Mouse (Mus musculus): ENCODE data around the gene Ggps1. TPM values are rescaled to one million over a fixed set of nuclear protein-coding genes. Genes with fewer than 3 reads are reported as not detected.
A peak's percentile ranks its signal among the peaks of the same experiment; 100 is the strongest.

Gene Ggps1
- total RNA-seq (2014; fragmentation: Nextera tagmentation) (16.4 and 24.7 TPM in 2 replicates), total RNA-seq (2017) (18.7 and 27.1 TPM in 2 replicates)

DNA sequence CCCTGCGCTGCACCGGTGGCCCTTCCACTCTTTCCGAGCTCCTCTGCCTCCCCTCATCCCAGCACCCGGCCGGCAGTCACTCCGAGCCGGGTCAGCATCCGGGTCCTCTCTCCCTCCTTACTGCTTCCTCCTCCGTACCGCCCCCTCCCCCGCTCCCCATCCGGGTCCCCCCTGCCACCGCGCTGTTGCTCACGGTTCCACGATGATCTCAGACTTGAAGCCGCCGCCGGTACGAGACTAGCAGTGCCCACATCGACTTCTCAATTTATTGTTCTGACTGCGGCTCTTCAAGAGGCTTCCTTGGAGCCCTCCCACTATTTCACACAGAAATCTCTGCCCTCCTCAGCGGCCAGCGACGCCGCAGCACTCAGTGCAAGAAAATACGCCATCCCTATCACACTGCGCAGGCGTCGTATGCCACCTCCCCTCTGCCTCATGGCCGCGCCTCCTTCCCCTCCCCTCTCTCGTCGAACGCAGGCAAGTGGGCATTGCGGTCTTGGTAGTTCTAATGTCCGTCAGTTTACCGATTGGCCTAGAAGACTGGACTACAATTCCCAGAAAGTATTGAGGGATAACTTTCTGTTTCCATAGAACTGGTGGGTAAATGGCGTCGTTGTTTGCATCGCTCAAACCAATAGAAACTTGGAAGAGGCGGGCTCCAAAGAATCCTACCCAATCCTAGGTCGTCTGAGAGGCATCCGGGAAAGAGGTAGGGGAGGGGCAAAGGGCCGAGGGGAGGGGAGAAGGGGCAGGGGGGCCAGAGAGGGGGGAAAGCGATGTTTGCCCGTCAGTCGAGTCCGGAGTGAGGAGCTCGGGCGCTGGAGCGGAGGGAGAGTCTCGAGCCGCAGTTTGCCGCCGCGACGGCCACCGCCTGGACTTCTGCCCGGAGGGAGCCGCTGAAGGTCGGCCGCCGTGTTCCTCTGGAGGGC is at the start of gene Ggps1, which contains the start of gene Arid4b:
TSS of gene Ggps1 (minus strand) at position 476 of the 929 bp plus-strand sequence.
TSS of gene Arid4b (plus strand) at position 220 of the 929 bp plus-strand sequence.
- ATAC-seq (replicated peaks; ENCODE audit: poor library complexity, severe bottlenecking) = peak; percentile 80

DNA sequence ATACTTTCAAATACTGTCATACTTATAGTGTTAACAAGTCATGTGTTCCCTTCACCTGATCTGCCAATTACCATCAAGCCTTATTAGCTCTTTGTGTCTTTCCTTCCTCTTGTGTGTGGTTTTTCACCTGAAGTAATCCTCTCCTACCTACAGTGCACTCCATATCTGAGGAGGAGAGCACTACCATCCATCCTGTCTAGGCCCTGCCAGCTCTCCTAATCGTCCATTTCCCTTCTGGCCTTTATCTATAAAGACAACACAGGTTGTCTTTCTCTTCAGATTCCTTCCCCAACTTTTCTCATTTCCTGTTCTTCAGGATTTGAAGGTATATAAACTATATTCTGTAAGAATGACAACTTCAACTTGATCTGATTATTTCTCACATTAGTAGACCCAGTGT is 47.9 kb upstream of the Ggps1 start:
- no peak for ATAC-seq (replicated peaks; ENCODE audit: poor library complexity, severe bottlenecking)

DNA sequence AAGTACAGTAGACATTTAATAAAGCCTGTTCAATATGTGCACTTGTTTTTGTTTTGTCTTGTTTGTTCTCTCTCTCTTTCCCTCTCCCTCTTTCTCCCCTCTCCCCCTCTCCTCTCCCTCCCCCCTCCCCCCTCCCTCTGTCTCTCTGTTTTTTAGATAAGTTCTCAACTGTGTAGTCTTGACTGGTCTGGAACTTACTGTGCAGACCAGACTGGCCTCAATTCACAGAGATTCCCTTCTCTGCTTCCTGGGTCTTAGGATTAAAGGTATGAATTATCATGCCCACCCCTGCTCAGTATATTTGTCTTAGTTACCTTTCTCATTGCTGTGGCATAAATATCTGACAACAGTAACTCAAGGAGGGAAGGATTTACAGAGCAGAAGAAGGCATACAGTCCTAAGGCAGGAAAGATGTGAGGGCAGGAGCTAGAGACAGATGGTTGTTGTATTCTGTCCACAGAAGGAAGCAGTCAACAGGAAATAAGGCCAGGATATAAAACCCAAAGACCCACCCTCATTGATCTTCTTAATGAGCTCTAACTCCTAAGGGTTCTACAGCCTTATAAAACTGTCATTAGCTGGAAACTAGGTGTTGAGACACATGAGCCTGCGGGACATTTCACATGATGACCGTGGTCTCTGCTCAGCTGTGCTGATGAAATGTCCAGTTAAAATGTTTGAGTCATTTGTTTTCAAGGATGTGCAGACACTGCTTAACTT is 47.0 kb upstream of the Ggps1 start:
- no peak for ATAC-seq (replicated peaks; ENCODE audit: poor library complexity, severe bottlenecking)

DNA sequence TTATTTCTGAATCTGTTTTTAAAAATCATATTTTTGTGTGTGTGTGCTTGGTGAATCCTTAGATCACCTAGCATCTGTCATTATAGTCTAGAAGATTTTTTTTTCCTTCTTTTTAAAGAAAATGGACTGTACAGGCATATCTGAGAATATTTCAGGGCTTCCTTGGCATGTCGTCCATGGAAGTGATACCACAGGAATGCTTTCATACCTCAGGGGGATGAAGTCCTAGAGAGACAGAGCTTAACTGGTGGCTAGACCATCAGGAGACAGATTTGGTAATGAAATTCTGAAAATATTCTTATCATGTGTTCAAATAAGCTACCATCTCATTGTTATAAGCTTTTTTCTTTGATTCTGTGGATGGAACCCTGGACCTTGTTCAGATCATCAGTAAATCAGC is 39.7 kb upstream of the Ggps1 start:
- no peak for ATAC-seq (replicated peaks; ENCODE audit: poor library complexity, severe bottlenecking)

DNA sequence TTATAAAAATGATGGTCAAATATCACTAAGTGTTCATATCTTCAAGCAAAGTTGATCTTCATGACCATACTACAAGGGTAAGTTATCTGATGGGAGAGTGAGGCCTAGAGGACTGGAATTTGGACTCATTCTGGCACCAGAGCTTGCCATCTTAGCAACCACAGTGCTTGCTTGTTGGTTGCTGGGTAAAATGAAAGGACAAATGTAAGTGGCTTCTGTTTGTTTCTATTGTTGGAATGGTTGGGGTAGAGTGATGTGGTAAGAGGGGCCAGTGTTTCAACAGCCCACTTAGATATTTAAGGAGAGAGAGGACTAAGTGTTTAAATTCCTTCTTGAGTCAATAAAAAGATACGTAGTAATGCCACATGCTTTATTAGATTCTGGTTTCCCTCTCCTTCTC is 25.4 kb upstream of the Ggps1 start:
- no peak for ATAC-seq (replicated peaks; ENCODE audit: poor library complexity, severe bottlenecking)

DNA sequence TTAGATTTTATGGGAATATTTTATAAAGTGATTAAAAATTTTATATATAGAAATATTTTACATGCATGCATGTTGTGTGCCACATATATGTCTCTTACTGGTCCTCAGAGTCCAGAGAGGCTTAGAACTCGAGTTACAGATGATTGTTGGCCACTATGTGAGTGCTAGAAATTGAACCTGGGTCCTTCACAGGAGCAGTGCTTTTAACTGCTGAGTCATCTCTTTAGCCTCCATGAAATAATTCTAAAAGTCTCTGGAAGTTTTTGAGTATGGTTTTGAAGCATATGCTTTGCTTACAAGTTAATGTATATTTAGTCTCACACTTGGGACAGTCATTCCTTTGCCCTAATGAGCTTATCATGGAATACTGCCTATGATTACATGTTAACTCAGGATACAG is 12.0 kb upstream of the Ggps1 start:
- no peak for ATAC-seq (replicated peaks; ENCODE audit: poor library complexity, severe bottlenecking)

DNA sequence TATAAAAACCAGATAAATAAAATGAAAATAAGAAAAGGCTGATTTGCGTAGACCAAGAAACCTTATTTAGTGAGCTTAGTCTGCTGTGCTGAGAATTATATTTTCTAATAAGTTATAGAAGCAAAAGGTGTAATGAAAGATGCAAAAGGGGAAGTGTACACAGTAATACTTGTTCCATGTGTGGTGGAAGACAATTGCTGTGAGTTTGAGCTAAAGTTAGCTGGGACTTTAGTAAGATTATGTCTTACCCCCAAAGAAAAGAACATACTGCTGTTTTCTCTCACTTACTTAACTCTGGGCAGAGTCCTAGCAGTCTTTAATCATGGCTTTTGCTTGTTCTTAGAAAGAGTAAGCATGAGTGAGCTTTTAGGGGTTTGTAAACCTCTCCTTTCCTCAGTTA is 11.1 kb upstream of the Ggps1 start:
- peak; percentile 39; the same call in 1 of the 2 replicates for ATAC-seq (replicated peaks; ENCODE audit: poor library complexity, severe bottlenecking)

DNA sequence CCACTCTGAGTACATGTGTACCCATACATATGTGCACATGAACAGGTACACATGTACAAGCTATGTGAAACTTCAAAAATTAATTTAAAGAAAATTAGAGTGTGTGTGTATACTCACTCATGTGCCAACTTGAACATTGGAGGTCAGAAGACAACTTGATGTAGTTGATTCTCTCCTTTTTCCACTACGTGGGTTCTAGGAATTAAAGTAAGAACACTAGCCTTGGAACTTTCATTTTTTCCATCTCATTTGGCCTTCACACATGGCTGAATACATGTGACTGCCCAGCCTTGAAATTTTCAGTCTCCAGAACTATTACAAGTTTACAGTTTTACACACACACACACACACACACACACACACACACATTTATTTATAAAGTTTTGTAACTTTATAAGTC is 6.0 kb upstream of the Ggps1 start:
- no peak for ATAC-seq (replicated peaks; ENCODE audit: poor library complexity, severe bottlenecking)

DNA sequence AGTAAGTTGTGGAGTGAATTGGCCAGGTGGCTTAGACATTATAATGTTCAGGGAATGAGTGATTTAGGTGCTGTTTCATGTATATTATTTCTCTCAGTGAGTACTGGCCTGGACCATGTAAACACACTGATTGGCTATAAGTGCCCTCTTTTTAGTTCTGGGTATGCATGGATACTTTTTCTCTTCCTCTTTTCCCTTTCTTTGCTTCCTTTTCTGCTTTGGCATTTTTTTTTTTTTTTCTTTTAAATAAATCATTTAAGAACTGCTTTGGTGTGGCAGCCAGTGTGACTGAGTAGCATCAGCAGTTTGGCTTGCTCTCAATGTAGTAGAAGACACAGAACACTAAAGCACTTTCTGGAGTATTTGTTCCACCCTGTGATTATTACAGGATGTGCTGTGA is 4.7 kb upstream of the Ggps1 start:
- no peak for ATAC-seq (replicated peaks; ENCODE audit: poor library complexity, severe bottlenecking)

DNA sequence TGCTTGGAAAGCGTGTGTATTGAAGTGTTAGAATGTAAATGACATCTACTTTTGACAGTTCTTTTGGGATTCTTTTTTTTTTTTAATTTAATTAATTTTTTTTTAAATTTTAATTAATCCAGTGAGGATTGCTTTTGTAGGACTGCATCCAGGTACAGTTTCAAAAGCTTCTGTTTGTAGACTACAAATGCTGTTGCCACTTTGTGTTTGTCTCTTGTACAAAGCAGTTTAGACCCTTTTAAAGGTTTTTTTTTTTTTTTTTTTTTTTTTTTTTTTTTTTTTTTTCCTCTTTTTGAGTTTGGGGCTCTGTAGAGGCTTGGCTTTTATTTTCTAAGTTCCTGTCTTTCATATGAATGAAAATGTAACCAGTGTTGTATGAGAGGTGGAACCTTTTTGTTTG is 2.4 kb upstream of the Ggps1 start:
- ATAC-seq (replicated peaks; ENCODE audit: poor library complexity, severe bottlenecking) = no peak

DNA sequence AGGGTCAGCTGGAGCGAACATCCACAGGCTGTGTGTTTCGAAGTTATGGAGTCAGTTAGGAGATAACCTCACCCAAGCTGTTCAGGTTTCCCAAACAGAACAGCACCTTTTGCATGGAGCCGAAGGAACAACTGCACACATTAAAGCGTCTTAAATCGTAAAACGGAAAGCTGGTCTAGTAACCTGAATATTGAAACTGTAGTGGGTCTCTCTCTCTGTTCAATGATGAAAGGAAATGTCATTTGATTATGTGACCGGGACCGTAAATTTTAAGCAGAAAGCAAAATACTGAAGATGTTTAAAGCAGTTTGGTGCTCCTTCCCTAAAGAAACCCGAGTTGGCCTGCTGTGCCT is 1.7 kb upstream of the Ggps1 start:
- ATAC-seq (replicated peaks; ENCODE audit: poor library complexity, severe bottlenecking) = no peak

DNA sequence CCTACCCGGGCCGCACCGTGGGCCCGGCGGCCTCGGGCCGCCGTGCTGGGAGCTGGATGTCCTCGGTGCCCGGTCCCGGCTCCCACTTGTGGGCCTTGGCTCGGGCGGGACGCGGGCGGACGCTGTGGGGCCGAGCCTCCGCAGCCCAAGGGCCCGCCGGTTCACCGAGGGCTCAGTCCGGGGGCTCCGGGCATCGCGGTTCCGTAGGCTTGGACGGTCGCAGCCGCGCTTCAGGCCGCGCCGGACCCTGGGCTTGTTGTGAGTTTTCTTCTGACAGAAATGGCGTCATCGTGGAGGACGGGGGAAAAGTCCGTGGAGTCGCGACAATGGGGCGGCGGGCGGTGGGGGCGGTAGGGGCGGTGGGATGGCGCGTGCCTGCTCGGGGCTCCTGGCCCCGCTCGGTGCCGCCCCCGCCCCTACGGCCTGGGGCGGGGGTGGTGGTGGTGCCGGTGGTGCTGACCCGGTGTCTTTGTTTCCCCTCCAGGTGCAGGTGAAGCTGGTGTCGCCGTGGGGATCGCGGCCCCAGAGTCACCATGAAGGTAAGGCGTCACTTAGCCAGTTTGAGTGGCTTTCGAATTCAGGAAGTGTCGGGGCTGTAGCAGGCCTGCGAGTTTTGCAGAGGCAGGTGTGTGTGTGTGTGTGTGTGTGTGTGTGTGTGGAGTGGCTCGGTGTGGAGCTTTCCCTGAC is 1.2 kb upstream of the Ggps1 start:
- ATAC-seq (replicated peaks; ENCODE audit: poor library complexity, severe bottlenecking) = peak; percentile 12; the same call in 1 of the 2 replicates

DNA sequence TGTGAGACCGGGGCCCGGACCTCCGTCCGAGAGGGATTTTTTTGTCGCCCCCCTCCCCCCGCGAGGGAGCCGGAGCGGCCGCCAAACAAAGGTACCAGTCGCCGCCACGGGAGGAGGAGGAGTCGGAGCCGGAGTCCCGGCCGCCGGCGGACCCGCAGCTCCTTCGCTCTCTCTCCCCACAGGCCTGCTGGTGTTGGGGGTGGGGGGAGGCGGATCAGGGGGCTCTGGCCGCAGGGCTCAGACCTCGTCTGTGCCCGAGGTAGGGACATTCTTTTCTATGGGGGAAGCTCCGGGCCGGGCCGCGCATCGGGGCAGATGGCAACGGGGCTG is 619 bp upstream of the Ggps1 start:
- ATAC-seq (replicated peaks; ENCODE audit: poor library complexity, severe bottlenecking) = peak; percentile 13

DNA sequence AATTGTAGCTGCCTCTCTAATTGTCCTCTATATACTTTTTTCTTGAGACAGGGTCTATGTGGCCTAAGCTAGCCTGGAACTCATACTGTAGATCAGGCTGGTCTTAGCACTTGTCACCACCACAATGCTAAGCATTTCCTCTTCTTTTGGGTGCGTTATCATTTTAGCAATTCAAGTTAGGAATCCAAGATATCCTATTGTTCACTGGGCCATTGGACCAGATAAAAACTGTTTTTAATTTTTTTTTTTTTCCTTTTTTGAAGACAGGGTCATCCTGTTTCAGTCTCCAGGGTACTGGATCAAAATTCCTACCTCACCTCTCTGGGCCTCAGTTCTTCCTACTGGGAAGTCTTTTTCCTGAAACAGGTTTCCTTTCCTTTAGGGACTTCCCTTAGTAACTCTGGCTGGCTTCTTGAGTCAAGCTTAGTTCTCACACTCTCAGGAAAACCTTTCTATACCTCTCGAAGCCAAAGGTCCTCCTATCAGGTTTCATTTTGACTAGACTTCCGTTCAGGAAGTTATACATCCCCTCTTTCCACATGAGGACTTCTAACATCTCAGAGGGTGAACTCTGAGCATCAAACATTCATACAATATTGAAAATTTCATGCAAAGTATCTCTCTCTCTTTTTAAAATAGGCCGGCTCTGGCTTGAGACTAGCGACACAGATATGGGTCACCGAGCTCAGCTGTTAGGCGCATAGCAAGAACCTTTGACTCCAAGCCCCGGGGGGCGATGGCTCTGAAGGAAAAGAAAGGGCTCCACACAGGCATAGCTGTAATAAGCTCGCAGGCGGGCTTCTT is 877 bp downstream of the Ggps1 start:
- peak; percentile 26 for ATAC-seq (replicated peaks; ENCODE audit: poor library complexity, severe bottlenecking)

DNA sequence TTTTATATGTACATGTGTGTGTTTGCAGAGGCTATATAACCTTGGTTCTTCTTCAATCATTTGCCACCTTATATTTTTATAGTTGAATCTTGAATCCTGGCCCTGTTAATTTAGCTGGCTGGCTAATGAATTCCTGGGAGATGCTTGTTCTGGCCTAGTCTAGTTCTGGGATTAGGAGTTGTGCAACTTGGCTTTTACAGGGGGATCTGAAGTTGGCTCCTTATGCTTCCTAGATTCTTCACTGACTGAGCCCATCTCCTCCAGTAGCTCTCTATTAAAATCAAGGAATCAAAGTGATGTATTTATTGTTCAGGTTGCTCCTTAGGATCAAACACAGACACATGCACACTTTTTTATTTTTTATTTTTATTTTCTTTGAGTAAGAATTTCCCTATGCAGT is 3.7 kb downstream of the Ggps1 start:
- ATAC-seq (replicated peaks; ENCODE audit: poor library complexity, severe bottlenecking) = no peak

DNA sequence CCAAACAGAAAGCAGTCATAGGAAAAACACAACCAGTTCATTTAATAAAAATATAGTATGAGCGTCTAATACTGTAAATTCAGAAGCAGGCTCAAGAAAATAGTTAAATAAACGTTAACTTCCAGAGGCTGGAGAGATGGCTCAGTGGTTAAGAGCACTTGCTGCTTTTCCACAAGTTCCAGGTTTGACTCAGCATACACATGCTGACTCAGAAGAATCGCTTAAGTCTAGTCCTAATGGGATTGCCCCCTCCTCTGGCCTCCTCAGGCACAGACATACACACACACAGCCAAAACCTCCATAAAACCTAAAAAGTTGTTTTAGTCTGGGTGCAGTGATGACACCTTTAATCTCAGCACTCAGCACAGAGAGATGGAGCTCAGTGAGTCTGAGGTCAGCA is 6.5 kb downstream of the Ggps1 start:
- no peak for ATAC-seq (replicated peaks; ENCODE audit: poor library complexity, severe bottlenecking)

DNA sequence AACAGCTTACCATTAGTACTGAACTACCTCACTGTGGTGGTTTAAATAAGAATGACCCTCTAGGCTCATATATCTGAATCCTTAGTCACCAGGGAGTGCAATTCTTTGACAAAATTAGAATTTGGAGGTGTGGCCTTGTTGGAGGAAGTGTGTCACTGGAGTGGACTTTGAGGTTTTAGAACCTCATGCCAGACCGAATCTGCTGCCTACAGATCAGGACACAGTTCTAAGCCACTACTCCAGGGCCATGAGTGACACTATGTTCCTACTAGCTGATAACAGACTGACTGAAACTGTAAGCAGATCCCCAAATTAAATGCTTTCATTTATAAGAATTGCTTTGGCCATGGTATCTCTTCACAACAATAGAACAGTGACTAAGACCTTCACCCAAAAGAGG is 13.4 kb downstream of the Ggps1 start:
- ATAC-seq (replicated peaks; ENCODE audit: poor library complexity, severe bottlenecking) = no peak

DNA sequence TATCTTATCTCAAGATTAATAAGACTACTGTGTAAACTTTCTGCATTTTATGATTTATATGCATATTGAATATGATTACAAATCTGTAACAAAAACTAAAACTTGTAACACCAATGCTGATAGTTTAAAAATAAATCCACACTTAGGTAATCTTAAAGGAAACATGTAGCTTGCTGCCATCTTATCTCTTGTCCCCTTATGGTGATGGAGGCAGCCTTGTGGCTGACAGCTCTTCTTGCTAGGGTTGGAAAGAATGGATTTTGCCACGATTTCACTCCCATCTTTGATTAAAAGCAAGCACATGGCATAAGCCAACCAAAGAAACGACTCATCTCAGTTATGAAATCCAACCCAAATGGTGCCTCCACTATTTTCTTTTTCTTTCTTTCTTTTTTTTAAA is 18.8 kb downstream of the Ggps1 start:
- ATAC-seq (replicated peaks; ENCODE audit: poor library complexity, severe bottlenecking) = no peak

DNA sequence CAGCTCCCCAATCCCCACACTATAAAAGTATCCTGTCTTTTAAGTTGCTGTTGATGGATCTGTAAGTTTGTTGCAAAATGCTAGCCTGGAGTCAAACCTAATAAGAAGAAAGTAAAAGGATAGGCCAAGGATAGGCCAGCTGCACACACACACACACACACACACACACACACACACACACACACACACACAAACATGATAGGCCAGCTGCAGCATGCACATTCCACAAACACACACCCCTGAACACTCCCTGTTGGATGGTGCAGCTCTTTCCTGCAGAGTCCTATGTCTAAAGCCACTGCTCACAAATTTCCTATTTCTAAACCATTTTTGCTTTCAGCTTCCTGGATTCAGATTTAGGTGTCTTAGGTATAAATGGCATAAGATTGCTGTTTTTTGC is 19.4 kb downstream of the Ggps1 start:
- no peak for ATAC-seq (replicated peaks; ENCODE audit: poor library complexity, severe bottlenecking)

DNA sequence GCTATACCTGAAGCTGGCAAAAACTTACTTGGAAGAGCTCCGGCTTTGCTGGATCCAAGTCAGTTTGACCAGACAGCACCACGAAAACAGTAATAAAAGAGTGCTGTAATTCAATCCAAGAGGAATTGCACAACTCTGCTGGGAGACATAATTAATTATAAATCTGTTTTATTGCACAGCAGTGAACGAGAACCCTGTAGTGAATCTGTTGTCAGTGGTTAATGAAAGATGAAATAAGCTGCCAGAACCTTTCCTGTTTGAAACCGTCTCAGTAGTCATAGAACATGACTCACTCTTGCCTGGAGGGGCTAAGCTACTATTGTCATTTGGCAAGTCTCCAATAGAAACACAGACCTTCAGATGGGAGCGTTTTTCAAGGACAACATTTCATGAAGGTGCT is 23.1 kb downstream of the Ggps1 start:
- ATAC-seq (replicated peaks; ENCODE audit: poor library complexity, severe bottlenecking) = peak; percentile 61

Data from granulocyte monocyte progenitor cell, adult 5-6 weeks (primary cell).